Mouse (Mus musculus): ENCODE measurements at regions not wholly inside any gene's neighbourhood (a gene's known extent, or its start where the extent isn't known, plus 50 kb on each side); places are given as distances from the start of the nearest gene placed in this dataset.

- DNase-seq (ENCODE audit: low spot score in 2 of 2): no peak
These were observed 202.6 kb upstream of the Tle3 start for GRCm38 (mm10) chr9:61169506-61170090.

- DNase-seq (ENCODE audit: low spot score in 2 of 2): no peak
These were observed 201.2 kb upstream of the Tle3 start for GRCm38 (mm10) chr9:61170921-61171320.

- DNase-seq (ENCODE audit: low spot score in 2 of 2): no peak
These were observed 199.7 kb upstream of the Tle3 start for GRCm38 (mm10) chr9:61172421-61172820.

GRCm38 (mm10) chr9:61173548-61173947 is 198.6 kb upstream of the Tle3 start:
- DNase-seq (ENCODE audit: low spot score in 2 of 2): no peak

GRCm38 (mm10) chr9:61175381-61175780 is 196.8 kb upstream of the Tle3 start:
- DNase-seq (ENCODE audit: low spot score in 2 of 2): no peak

GRCm38 (mm10) chr9:61176856-61177255 is 195.3 kb upstream of the Tle3 start:
- no peak for DNase-seq (ENCODE audit: low spot score in 2 of 2)

GRCm38 (mm10) chr9:61186541-61187420 is 185.4 kb upstream of the Tle3 start:
- peak; percentile 5 to 24 for DNase-seq (ENCODE audit: low spot score in 2 of 2)

GRCm38 (mm10) chr9:61187713-61188399 is 184.3 kb upstream of the Tle3 start:
- DNase-seq (ENCODE audit: low spot score in 2 of 2): no peak

- no peak for DNase-seq (ENCODE audit: low spot score in 2 of 2)
These were observed 182.9 kb upstream of the Tle3 start for GRCm38 (mm10) chr9:61189295-61189694.

GRCm38 (mm10) chr9:61199077-61199753 is 173.0 kb upstream of the Tle3 start:
- DNase-seq (ENCODE audit: low spot score in 2 of 2): no peak

- DNase-seq (ENCODE audit: low spot score in 2 of 2): no peak
These were observed 172.3 kb upstream of the Tle3 start for GRCm38 (mm10) chr9:61199891-61200290.

- DNase-seq (ENCODE audit: low spot score in 2 of 2): no peak
These were observed 171.7 kb upstream of the Tle3 start for GRCm38 (mm10) chr9:61200295-61200955.

- no peak for DNase-seq (ENCODE audit: low spot score in 2 of 2)
These were observed 167.1 kb upstream of the Tle3 start for GRCm38 (mm10) chr9:61205049-61205448.

- DNase-seq (ENCODE audit: low spot score in 2 of 2): no peak
These were observed 165.3 kb upstream of the Tle3 start for GRCm38 (mm10) chr9:61206725-61207365.

GRCm38 (mm10) chr9:61207423-61208150 is 164.6 kb upstream of the Tle3 start:
- no peak for DNase-seq (ENCODE audit: low spot score in 2 of 2)

GRCm38 (mm10) chr9:61211627-61212026 is 160.5 kb upstream of the Tle3 start:
- DNase-seq (ENCODE audit: low spot score in 2 of 2): peak; percentile 25 to 45

GRCm38 (mm10) chr9:61214943-61215342 is 157.2 kb upstream of the Tle3 start:
- no peak for DNase-seq (ENCODE audit: low spot score in 2 of 2)

GRCm38 (mm10) chr9:61216012-61216770 is 156.0 kb upstream of the Tle3 start:
- DNase-seq (ENCODE audit: low spot score in 2 of 2): no peak

- no peak for DNase-seq (ENCODE audit: low spot score in 2 of 2)
These were observed 152.1 kb upstream of the Tle3 start for GRCm38 (mm10) chr9:61220017-61220416.
